Mouse (Mus musculus) stomach, embryonic 14.5 days (tissue): Measurements from ENCODE around the gene Sumf1. TPM values are rescaled to one million over a fixed set of nuclear protein-coding genes. Genes with fewer than 3 reads are reported as not detected.

ENCODE experiments used
- ATAC-seq: fragments of 200-750 bp; cut with Nextera tagmentation; 2 replicates; pipeline ENCODE4 v1.8.0; 2017; ENCODE audit warnings: low read depth, moderate TSS enrichment; ENCODE audit not compliant: insufficient number of reproducible peaks, insufficient read depth, low FRiP score
- H3K27ac ChIP-seq: fragments of 300-500 bp; sonication (generic); 2 replicates; pipeline ENCODE4 v1.5.1; 2014; ENCODE audit warnings: mild to moderate bottlenecking, low read length, moderate library complexity, mixed read lengths
- H3K27me3 ChIP-seq: fragments of 300-500 bp; sonication (generic); 2 replicates; pipeline ENCODE4 v1.6.1; 2014; ENCODE audit warnings: low read length, control low read depth, mixed read lengths; ENCODE audit not compliant: control insufficient read depth, insufficient read depth
- H3K36me3 ChIP-seq: fragments of 300-500 bp; sonication (generic); 2 replicates; pipeline ENCODE4 v1.6.1; 2014; ENCODE audit warnings: mild to moderate bottlenecking, control low read depth, low read length, moderate library complexity, mixed read lengths; ENCODE audit not compliant: control insufficient read depth, insufficient read depth
- H3K4me1 ChIP-seq: fragments of 300-500 bp; sonication (generic); 2 replicates; pipeline ENCODE4 v1.6.1; 2014; ENCODE audit warnings: low read length, control low read depth, mixed read lengths; ENCODE audit not compliant: control insufficient read depth, insufficient read depth
- H3K4me2 ChIP-seq: fragments of 300-500 bp; sonication (generic); replicated peaks from 2 replicates; pipeline ENCODE4 v1.6.1; 2014; ENCODE audit warnings: low read depth, low read length, control low read depth
- H3K4me3 ChIP-seq: fragments of 300-500 bp; sonication (generic); 2 replicates; pipeline ENCODE4 v1.5.1; 2014; ENCODE audit warnings: low read depth, low read length, control low read depth
- H3K9ac ChIP-seq: fragments of 300-500 bp; sonication (generic); replicated peaks from 2 replicates; pipeline ENCODE4 v1.6.1; 2014; ENCODE audit warnings: low read depth, mild to moderate bottlenecking, control low read depth, low read length, moderate library complexity, mixed read lengths
- H3K9me3 ChIP-seq: fragments of 300-500 bp; sonication (generic); 2 replicates; pipeline ENCODE4 v1.6.1; 2016; ENCODE audit warnings: low read depth, low read length, control low read depth; ENCODE audit not compliant: control insufficient read depth
- WGBS: fragments of 180-500 bp; shearing (Covaris S2); extraction: QIAGEN DNeasy Blood & Tissue Kit; methylation state at CpG from one replicate; pipeline ENCODE4 v1.1.7; 2014; 5-methylcytosine and 5-hydroxymethylcytosine counted together
- polyA plus RNA-seq: library from polyadenylated mRNA; unstranded; fragments of >200 nt; fragmentation: Nextera tagmentation; extraction: Ambion mirVana; gene quantifications from 2 replicates; pipeline ENCODE4 v1.2.1, GENCODE M21; 2014

The Sumf1 gene
- polyA plus RNA-seq, 1 experiment from 2014 or later, result 23.6 TPM

DNA sequence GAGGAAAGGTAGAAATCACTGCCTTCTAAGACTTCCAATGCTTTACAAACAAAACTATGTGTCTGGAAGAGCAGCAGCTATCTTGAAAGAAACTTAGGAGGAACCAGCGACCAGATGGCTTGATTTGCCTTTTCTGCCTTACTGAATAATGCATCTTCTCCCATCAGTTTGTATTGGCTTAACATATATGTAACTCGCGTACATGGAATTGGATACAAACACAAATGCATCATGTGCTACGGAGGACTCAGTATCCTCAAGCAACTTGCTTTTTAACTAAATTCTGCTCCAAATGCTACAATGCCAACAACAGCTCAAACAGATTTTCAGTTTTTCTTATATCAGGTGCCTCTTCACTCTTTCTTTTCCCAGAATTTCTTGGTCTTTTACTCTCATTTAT, 36.1 kb downstream of the Sumf1 start:
- no peak overlapping the region for H3K9ac ChIP-seq
- H3K4me2 ChIP-seq, result no peak overlapping the region
- H3K4me1 ChIP-seq, result no peaks in the 10 kb centered on the region
- no peak overlapping the region for H3K27ac ChIP-seq
- H3K36me3 ChIP-seq, result no peaks in the 10 kb centered on the region
- H3K27me3 ChIP-seq, result no peaks in the 10 kb centered on the region
- H3K9me3 ChIP-seq, result no peaks in the 10 kb centered on the region
- no peak for ATAC-seq
- 97% methylated on average over 4 of the region's 4 CpGs for WGBS
- no peak overlapping the region for H3K4me3 ChIP-seq

DNA sequence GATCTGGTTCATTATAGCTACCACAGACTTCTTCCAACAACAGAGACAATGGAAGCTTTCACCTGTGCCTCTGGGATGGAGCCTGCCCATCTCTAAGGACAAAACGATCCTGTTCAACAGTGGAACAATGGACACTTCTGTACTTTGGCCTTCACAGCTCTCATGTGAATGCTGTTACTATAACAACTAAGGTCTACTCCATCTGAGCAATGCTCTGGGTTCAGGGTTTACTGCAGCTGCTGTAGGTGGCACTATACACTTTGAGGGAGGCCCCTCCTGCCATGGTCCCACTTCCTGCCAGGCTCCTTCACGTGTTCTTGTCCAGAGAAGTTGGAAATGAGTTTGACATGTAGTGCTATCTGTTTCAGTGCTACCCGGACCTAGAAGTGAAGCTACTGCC, 36.9 kb downstream of the Sumf1 start:
- Histone ChIP-seq H3K9me3 (no peaks in the 10 kb centered on the region), H3K4me3 (no peak overlapping the region), H3K9ac (no peak overlapping the region), H3K27me3 (no peaks in the 10 kb centered on the region), H3K36me3 (no peaks in the 10 kb centered on the region), H3K27ac (no peak overlapping the region), H3K4me1 (no peaks in the 10 kb centered on the region), H3K4me2 (no peak overlapping the region)
- ATAC-seq, result no peak
- WGBS, result 65% methylated on average over 3 of the region's 3 CpGs

DNA sequence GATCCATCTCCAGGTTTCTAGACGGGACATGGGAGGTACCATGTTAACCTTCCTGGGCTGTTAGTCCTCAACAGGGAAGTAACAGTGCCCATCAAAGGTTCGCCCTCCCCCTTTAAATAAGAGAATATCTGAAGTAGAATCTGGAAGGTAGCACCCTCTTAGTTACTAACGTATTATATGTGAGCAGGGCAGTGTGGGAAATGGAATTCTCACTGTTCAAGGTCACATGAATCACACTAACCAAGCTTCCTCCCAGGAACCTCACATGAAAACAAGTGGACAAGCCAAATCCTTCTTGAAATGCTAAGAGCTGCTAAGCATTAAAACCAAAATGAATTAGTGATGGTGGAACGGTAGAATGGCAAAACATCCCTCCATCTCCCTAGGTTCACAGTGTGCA, 38.7 kb downstream of the Sumf1 start:
- 88% methylated on average over 4 of the region's 4 CpGs for WGBS
- H3K9ac ChIP-seq, result no peak overlapping the region

DNA sequence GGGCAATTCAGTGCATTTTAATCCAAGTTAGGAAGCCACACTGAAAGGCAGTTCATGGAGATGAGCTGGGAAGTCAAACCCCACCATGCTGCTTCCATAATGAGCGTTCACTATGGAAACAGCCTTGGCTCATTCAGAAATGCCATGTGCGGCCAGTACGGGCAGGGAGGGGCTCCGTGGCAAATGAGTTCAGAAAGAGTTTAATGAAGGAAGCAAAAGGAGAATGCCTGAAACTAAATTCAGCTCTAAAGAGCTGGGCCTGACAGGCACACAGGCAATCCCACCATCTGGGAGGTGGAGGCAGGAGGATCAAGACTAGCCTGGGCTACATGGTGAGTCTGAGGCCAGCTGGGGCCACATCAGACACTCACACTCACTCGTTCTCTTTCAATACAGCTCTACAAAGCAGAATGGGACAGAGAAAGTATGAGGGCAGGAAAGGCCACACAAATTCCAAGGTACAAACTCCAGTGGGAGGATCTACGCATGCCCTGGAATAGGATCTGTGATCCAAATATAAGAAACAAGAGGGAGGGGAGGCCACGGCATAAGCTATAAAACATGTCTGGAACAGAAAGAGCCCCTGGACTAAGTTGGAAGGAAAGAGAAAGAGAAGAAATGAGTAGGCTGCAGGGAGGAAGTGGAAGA, 39.3 kb downstream of the Sumf1 start:
- Histone ChIP-seq H3K27ac (no peak overlapping the region), H3K4me3 (no peak overlapping the region), H3K27me3 (no peaks in the 10 kb centered on the region), H3K4me2 (no peak overlapping the region), H3K4me1 (no peaks in the 10 kb centered on the region), H3K9me3 (no peaks in the 10 kb centered on the region), H3K9ac (no peak overlapping the region), H3K36me3 (no peaks in the 10 kb centered on the region)
- 90% methylated on average over 7 of the region's 7 CpGs for WGBS
- ATAC-seq, result no peak

More for the DNA sequence above, 38.7 kb downstream of the Sumf1 start:
- Histone ChIP-seq H3K4me3 (no peak overlapping the region), H3K9me3 (no peaks in the 10 kb centered on the region), H3K36me3 (no peaks in the 10 kb centered on the region), H3K4me2 (no peak overlapping the region), H3K4me1 (no peaks in the 10 kb centered on the region), H3K27ac (no peak overlapping the region), H3K27me3 (no peaks in the 10 kb centered on the region)
- ATAC-seq, result no peak

DNA sequence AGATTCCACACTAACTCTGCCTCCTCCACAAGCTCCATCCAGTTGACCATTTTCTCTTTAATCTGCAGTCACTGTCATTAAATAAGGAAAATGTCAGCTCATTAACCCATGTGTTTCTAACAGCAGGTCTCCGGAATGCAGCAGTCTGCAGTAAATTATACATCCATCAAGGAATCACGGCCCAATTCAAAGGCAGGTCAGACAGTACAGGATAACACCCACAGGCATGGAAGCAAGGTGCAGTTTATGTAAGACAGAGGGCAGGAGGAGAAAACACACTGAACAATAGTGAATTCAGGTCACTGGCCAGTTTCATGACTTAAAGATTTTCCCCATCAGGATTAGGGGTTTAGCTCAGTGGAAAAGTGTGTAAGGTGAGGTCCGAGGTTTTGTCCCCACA, 40.1 kb downstream of the Sumf1 start:
- no peak for ATAC-seq
- no peaks in the 10 kb centered on the region for H3K4me1 ChIP-seq
- H3K36me3 ChIP-seq, result no peaks in the 10 kb centered on the region
- H3K27me3 ChIP-seq, result no peaks in the 10 kb centered on the region
- H3K9ac ChIP-seq, result no peak overlapping the region
- no peak overlapping the region for H3K27ac ChIP-seq
- 69% methylated on average over 3 of the region's 3 CpGs for WGBS
- H3K4me3 ChIP-seq, result no peak overlapping the region
- no peak overlapping the region for H3K4me2 ChIP-seq
- no peaks in the 10 kb centered on the region for H3K9me3 ChIP-seq

DNA sequence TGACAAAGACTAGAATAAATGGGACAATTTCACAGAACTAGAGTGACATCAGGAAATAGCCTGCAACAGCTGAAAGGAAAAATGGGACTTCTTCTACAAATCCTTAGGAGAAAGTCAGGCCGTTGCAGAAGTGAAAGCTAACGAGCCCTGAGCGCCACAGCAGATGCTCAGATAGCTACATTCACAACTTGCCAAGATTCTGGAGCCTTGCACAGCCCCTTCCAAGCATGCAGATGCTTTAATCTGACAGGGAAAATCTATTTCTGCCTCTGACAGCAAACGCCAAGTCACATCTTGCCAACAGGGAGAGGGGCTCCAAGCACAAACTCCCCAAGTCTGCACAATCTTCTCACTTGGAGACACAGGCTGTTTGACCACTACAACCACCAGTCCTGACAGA, 42.6 kb downstream of the Sumf1 start:
- H3K36me3 ChIP-seq, result no peaks in the 10 kb centered on the region
- H3K27ac ChIP-seq, result no peak overlapping the region
- no peaks in the 10 kb centered on the region for H3K9me3 ChIP-seq
- no peaks in the 10 kb centered on the region for H3K27me3 ChIP-seq
- no peak overlapping the region for H3K9ac ChIP-seq
- no peaks in the 10 kb centered on the region for H3K4me1 ChIP-seq
- H3K4me2 ChIP-seq, result no peak overlapping the region
- no peak for ATAC-seq
- H3K4me3 ChIP-seq, result no peak overlapping the region
- WGBS, result 80% methylated on average over 4 of the region's 4 CpGs

DNA sequence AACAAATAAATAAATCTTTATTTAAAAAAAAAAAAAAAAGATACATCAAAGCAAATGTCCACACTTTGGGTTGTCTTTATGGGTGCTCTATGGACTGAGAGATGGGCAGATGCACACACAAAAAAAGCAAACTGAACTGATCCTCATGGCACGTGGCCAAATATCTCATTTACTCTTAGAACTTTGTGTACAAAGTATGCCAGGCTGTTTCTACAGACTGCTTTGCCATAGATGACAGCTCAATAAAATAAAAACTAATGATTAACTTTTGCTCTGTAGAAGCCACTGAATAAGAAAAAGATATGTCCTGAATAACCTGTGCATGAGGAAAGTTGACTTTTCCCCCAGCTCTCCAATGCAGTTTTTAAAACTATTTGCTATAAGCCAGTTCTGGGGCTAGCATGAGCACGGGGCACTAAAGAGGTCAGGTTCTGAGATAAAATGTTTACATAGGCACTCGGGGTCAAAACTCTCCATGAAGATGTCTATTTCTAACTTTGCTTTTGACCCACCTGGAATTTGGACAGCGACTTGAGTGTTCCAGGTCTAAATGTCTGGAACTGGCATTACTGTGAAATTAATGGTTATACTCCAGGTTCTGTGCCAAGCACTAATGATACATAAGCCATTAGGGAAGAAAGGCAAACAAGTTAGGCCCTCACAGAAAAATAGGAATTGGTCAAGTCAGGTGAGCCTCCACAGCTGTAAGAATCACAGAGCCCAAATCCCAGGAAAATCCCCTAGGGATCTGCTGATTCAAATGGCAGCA, 44.5 kb downstream of the Sumf1 start:
- Histone ChIP-seq H3K4me1 (no peaks in the 10 kb centered on the region), H3K27me3 (no peaks in the 10 kb centered on the region), H3K4me2 (no peak overlapping the region), H3K4me3 (no peak overlapping the region), H3K9me3 (no peaks in the 10 kb centered on the region), H3K36me3 (no peaks in the 10 kb centered on the region), H3K27ac (no peak overlapping the region), H3K9ac (no peak overlapping the region)
- WGBS, result 44% methylated on average over 4 of the region's 4 CpGs
- no peak for ATAC-seq

DNA sequence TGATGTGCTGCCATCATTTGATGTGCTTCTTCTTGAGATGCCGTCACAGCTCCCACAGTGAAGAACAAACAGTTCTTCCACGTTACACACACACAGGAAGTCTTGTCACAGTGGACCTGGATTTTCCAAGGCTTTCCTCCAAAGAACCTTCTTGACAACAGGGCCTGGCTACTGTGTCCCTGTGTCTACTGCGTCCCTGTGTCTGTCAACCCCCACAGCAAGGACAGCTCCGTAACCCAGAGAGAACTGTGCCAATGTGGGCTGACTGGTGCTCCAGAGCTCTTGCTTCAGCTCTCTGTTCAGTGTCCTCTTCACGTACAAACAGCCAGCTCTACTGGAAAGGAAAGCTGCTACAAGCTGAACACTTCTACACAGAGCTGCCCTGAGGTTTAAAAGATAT, 48.4 kb downstream of the Sumf1 start:
- 91% methylated on average over 5 of the region's 5 CpGs for WGBS

More for the DNA sequence above, 48.4 kb downstream of the Sumf1 start:
- H3K27ac ChIP-seq, result no peak overlapping the region
- H3K4me2 ChIP-seq, result no peak overlapping the region
- H3K4me3 ChIP-seq, result no peak overlapping the region
- no peak for ATAC-seq
- no peaks in the 10 kb centered on the region for H3K9me3 ChIP-seq
- no peaks in the 10 kb centered on the region for H3K36me3 ChIP-seq
- H3K9ac ChIP-seq, result no peak overlapping the region
- H3K27me3 ChIP-seq, result no peaks in the 10 kb centered on the region
- H3K4me1 ChIP-seq, result no peaks in the 10 kb centered on the region
